Mouse (Mus musculus): ENCODE data around the gene Npepps.

- TF ChIP-seq CTCF (IDR thresholded peaks at IDR 0.05; ENCODE audit: borderline replicate concordance, insufficient read depth, low read depth, low read length) (no peak), POLR2A (IDR thresholded peaks at IDR 0.05; ENCODE audit: borderline replicate concordance, insufficient read depth, low read length) (no peak)
Observed at GRCm38 (mm10) chr11:97182446-97182845, 98.0 kb downstream of the Npepps start.

Measured in cerebellum, adult 2 months (tissue).